Mouse (Mus musculus) liver, embryonic 14.5 days (tissue): ENCODE results near the gene Slc5a10. TPM values are rescaled to one million over a fixed set of nuclear protein-coding genes. Genes with fewer than 3 reads are reported as not detected.
A peak's percentile ranks its signal among the peaks of the same experiment; 100 is the strongest.

Experiments used
- ATAC-seq: fragments of 200-750 bp; cut with Nextera tagmentation; 2 replicates; pipeline ENCODE4 v1.8.0; 2017; ENCODE audit warnings: moderate number of reproducible peaks, mild to moderate bottlenecking, moderate library complexity; ENCODE audit not compliant: insufficient read depth
- DNase-seq, 3 experiments: peaks; one replicate each; pipeline ENCODE4 v3.0.0-alpha.2; 2012 to 2013; ENCODE audit warnings: low read depth in 3 of 3, low spot score in 3 of 3
- H3K27ac ChIP-seq: fragments of 300-500 bp; sonication (generic); 2 replicates; pipeline ENCODE4 v1.5.1; 2014; ENCODE audit warnings: moderate library complexity, mild to moderate bottlenecking, control low read depth, inconsistent platforms
- H3K27me3 ChIP-seq: fragments of 300-500 bp; sonication (generic); 2 replicates; pipeline ENCODE4 v1.6.1; 2014; ENCODE audit warnings: mild to moderate bottlenecking, low read length, moderate library complexity; ENCODE audit not compliant: control insufficient read depth, insufficient read depth
- H3K36me3 ChIP-seq: fragments of 300-500 bp; sonication (generic); replicated peaks from 2 replicates; pipeline ENCODE4 v1.6.1; 2014; ENCODE audit warnings: low read depth; ENCODE audit not compliant: control insufficient read depth, insufficient read depth
- H3K4me1 ChIP-seq, 2 experiments: fragments of 200-500 bp in 1 of 2; fragments of 300-500 bp in 1 of 2; sonication (generic) in 1 of 2; replicated peaks; 2 replicates each; pipeline ENCODE4 v1.6.1; 2012 to 2014; ENCODE audit warnings: antibody characterized with exemption in 1 of 2, inconsistent platforms in 1 of 2, low read length in 1 of 2; ENCODE audit not compliant: control insufficient read depth in 2 of 2, insufficient read depth in 2 of 2
- H3K4me2 ChIP-seq: fragments of 300-500 bp; sonication (generic); 2 replicates; pipeline ENCODE4 v1.6.1; 2014; ENCODE audit warnings: low read depth, mild to moderate bottlenecking, control low read depth, moderate library complexity
- H3K4me3 ChIP-seq, 2 experiments: fragments of 200-500 bp in 1 of 2; fragments of 300-500 bp in 1 of 2; sonication (generic) in 1 of 2; 2 replicates each; pipeline ENCODE4 v1.5.1; 2012 to 2014; ENCODE audit warnings: low read depth in 2 of 2, low read length in 2 of 2, mild to moderate bottlenecking in 2 of 2, control low read depth in 1 of 2, inconsistent platforms in 1 of 2, moderate library complexity in 1 of 2; ENCODE audit not compliant: insufficient read depth in 1 of 2
- H3K9ac ChIP-seq: fragments of 300-500 bp; sonication (generic); replicated peaks from 2 replicates; pipeline ENCODE4 v1.6.1; 2014; ENCODE audit warnings: mild to moderate bottlenecking, control low read depth, moderate library complexity
- H3K9me3 ChIP-seq: fragments of 300-500 bp; sonication (generic); 2 replicates; pipeline ENCODE4 v1.6.1; 2016; ENCODE audit warnings: low read length, mixed read lengths; ENCODE audit not compliant: control insufficient read depth
- CTCF ChIP-seq: IDR thresholded peaks from 2 replicates; pipeline ENCODE4 v1.5.1; 2016; ENCODE audit warnings: antibody characterized with exemption, low read depth, control low read depth
- EP300 ChIP-seq: IDR thresholded peaks from 2 replicates; pipeline ENCODE4 v1.6.1; 2016; ENCODE audit warnings: antibody characterized with exemption, low read depth
- WGBS: fragments of 180-500 bp; shearing (Covaris S2); extraction: QIAGEN DNeasy Blood & Tissue Kit; methylation state at CpG from one replicate; pipeline ENCODE4 v1.1.7; 2014; ENCODE audit not compliant: insufficient replicate concordance; 5-methylcytosine and 5-hydroxymethylcytosine counted together
- polyA plus RNA-seq, 2 experiments: library from polyadenylated mRNA; depleted of rRNA in 1 of 2; stranded (reverse) in 1 of 2; unstranded in 1 of 2; fragments of >200 nt; fragmentation: Nextera tagmentation in 1 of 2; extraction: Ambion mirVana in 1 of 2; gene quantifications; 2 replicates each; pipeline versions ENCODE4 v1.2.1 to v1.2.3; 2012 to 2014

Gene Slc5a10
- polyA plus RNA-seq, 2 experiments, result not detected

GRCm38 (mm10) chr11:61679091-61679866 is 41.3 kb downstream of the Slc5a10 start:
- Histone ChIP-seq H3K9ac (no peak overlapping the region), H3K9me3 (no peaks in the 10 kb centered on the region), H3K4me3 (no peak overlapping the region), H3K36me3 (no peaks in the 10 kb centered on the region), H3K27ac (no peak overlapping the region), H3K27me3 (no peaks in the 10 kb centered on the region; the same call in 1 of the 2 replicates), H3K4me2 (no peak overlapping the region), H3K4me1 (peaks cover 3 to 7% of the 10 kb centered on the region in 2 experiments; a peak in 3 of 4 replicates)
- DNase-seq, result no peak
- ATAC-seq, result no peak
- 55% methylated on average over 4 of the region's 4 CpGs for WGBS
- TF ChIP-seq CTCF (no peak), EP300 (no peak)

GRCm38 (mm10) chr11:61677709-61678108 is 42.9 kb downstream of the Slc5a10 start:
- H3K36me3 ChIP-seq, result no peaks in the 10 kb centered on the region
- H3K4me1 ChIP-seq, result no peaks in the 10 kb centered on the region
- ATAC-seq (no peak), DNase-seq (no peak)
- 68% methylated on average over 4 of the region's 4 CpGs for WGBS
- no peaks in the 10 kb centered on the region; the same call in 1 of the 2 replicates for H3K27me3 ChIP-seq
- H3K9ac ChIP-seq, result no peak overlapping the region
- H3K27ac ChIP-seq, result no peak overlapping the region
- TF ChIP-seq EP300, result no peak
- no peak for TF ChIP-seq CTCF
- no peaks in the 10 kb centered on the region for H3K9me3 ChIP-seq
- no peak overlapping the region for H3K4me2 ChIP-seq
- H3K4me3 ChIP-seq, result no peak overlapping the region

- ATAC-seq, result no peak
- Histone ChIP-seq H3K9me3 (no peaks in the 10 kb centered on the region), H3K9ac (no peak overlapping the region), H3K4me2 (no peak overlapping the region), H3K4me3 (no peak overlapping the region), H3K27ac (no peak overlapping the region), H3K27me3 (no peaks in the 10 kb centered on the region; the same call in 1 of the 2 replicates), H3K4me1 (no peaks in the 10 kb centered on the region), H3K36me3 (no peaks in the 10 kb centered on the region)
- TF ChIP-seq CTCF (no peak), EP300 (no peak)
- WGBS, result 50% methylated on average over 7 of the region's 7 CpGs
- no peak for DNase-seq
These were observed 44.3 kb downstream of the Slc5a10 start for GRCm38 (mm10) chr11:61676216-61676854.

- no peak overlapping the region for H3K27ac ChIP-seq
- ATAC-seq, result no peak
- H3K27me3 ChIP-seq, result no peaks in the 10 kb centered on the region; the same call in 1 of the 2 replicates
- H3K4me2 ChIP-seq, result no peak overlapping the region
- H3K36me3 ChIP-seq, result no peaks in the 10 kb centered on the region
- H3K9me3 ChIP-seq, result no peaks in the 10 kb centered on the region
- H3K9ac ChIP-seq, result no peak overlapping the region
- TF ChIP-seq CTCF (no peak), EP300 (no peak)
- H3K4me1 ChIP-seq, result no peaks in the 10 kb centered on the region
- WGBS, result 39% methylated on average over 2 of the region's 2 CpGs
- no peak overlapping the region for H3K4me3 ChIP-seq
- no peak for DNase-seq
These were observed 45.3 kb downstream of the Slc5a10 start for GRCm38 (mm10) chr11:61675332-61675731.

- DNase-seq (no peak), ATAC-seq (no peak)
- Histone ChIP-seq H3K4me2 (no peak overlapping the region), H3K36me3 (no peaks in the 10 kb centered on the region), H3K9ac (no peak overlapping the region), H3K9me3 (no peaks in the 10 kb centered on the region), H3K27ac (no peak overlapping the region), H3K4me3 (no peak overlapping the region), H3K4me1 (no peaks in the 10 kb centered on the region), H3K27me3 (no peaks in the 10 kb centered on the region; the same call in 1 of the 2 replicates)
- 18% methylated on average over 8 of the region's 8 CpGs for WGBS
- TF ChIP-seq CTCF (peak; percentile 64), EP300 (no peak)
These were observed 45.8 kb downstream of the Slc5a10 start for GRCm38 (mm10) chr11:61674839-61675159.
